Mouse (Mus musculus) cerebellum, postnatal 36 days (tissue): ENCODE measurements around the gene Fam45a.
"Not testable (repeated sequence)": the region's sequence is repeated elsewhere in the genome, so short reads cannot be mapped to it uniquely, and the experiment has no call there.

Experiments used
- DNase-seq, 2 experiments: peaks; one replicate each; pipeline ENCODE4 v3.0.0; 2021 to 2022; ENCODE audit warnings: mixed read lengths in 2 of 2

Fam45a gene

GRCm38 (mm10) chr19:60845731-60846130 lies 34.3 kb downstream of the Fam45a start:
- DNase-seq, result no peak

- peak; percentile 86 to 87 for DNase-seq
These were observed 49.7 kb downstream of the Fam45a start, which contains the start of gene Sfxn4 for GRCm38 (mm10) chr19:60860868-60861700. TSS of gene Sfxn4 (minus strand) at chr19:60861479.

GRCm38 (mm10) chr19:60866169-60866568 lies 54.8 kb downstream of the Fam45a start:
- not testable (repeated sequence) for DNase-seq

GRCm38 (mm10) chr19:60870489-60870888 lies 59.1 kb downstream of the Fam45a start:
- DNase-seq, result no peak

GRCm38 (mm10) chr19:60871366-60871765 lies 60.0 kb downstream of the Fam45a start:
- DNase-seq, result no peak

GRCm38 (mm10) chr19:60872272-60872671 lies 60.9 kb downstream of the Fam45a start:
- no peak for DNase-seq

GRCm38 (mm10) chr19:60873501-60873900 lies 62.1 kb downstream of the Fam45a start:
- no peak for DNase-seq

GRCm38 (mm10) chr19:60874064-60874694 lies 62.8 kb downstream of the Fam45a start, which contains the start of gene Prdx3:
TSS of gene Prdx3 (minus strand) at chr19:60874556.
- peak; percentile 92 to 93 for DNase-seq

GRCm38 (mm10) chr19:60883129-60883528 lies 71.7 kb downstream of the Fam45a start:
- peak in 1 of 2 experiments; percentile 45 for DNase-seq
